Mouse (Mus musculus) kidney, postnatal 0 days (tissue): Measurements from ENCODE around the gene Myrfl. TPM values are rescaled to one million over a fixed set of nuclear protein-coding genes. Genes with fewer than 3 reads are reported as not detected.

Experiments
- ATAC-seq: fragments of 200-750 bp; cut with Nextera tagmentation; replicated peaks from 2 replicates; pipeline ENCODE4 v1.8.0; 2017; ENCODE audit warnings: low read depth, moderate number of reproducible peaks, moderate TSS enrichment, moderate library complexity; ENCODE audit not compliant: low FRiP score
- DNase-seq: peaks from one replicate; pipeline ENCODE4 v3.0.0-alpha.2; 2016; ENCODE audit warnings: low spot score
- H3K27ac ChIP-seq: fragments of 300-500 bp; sonication (generic); 2 replicates; pipeline ENCODE4 v1.5.1; 2014; ENCODE audit warnings: mild to moderate bottlenecking
- H3K27me3 ChIP-seq: fragments of 300-500 bp; sonication (generic); 2 replicates; pipeline ENCODE4 v1.6.1; 2014; ENCODE audit warnings: low read length, mixed read lengths; ENCODE audit not compliant: insufficient read depth
- H3K36me3 ChIP-seq: fragments of 300-500 bp; sonication (generic); 2 replicates; pipeline ENCODE4 v1.6.1; 2014; ENCODE audit warnings: low read length, mixed read lengths; ENCODE audit not compliant: insufficient read depth
- H3K4me1 ChIP-seq: fragments of 300-500 bp; sonication (generic); replicated peaks from 2 replicates; pipeline ENCODE4 v1.6.1; 2014; ENCODE audit warnings: antibody characterized with exemption, low read length, mixed read lengths; ENCODE audit not compliant: insufficient read depth
- H3K4me2 ChIP-seq: fragments of 300-500 bp; sonication (generic); 2 replicates; pipeline ENCODE4 v1.6.1; 2014; ENCODE audit warnings: mild to moderate bottlenecking, low read length, moderate library complexity, mixed read lengths
- H3K4me3 ChIP-seq: fragments of 300-500 bp; sonication (generic); replicated peaks from 2 replicates; pipeline ENCODE4 v1.5.1; 2014; ENCODE audit warnings: low read depth, low read length
- H3K9ac ChIP-seq: fragments of 300-500 bp; sonication (generic); 2 replicates; pipeline ENCODE4 v1.6.1; 2014; ENCODE audit warnings: low read depth, low read length
- H3K9me3 ChIP-seq: fragments of 300-500 bp; sonication (generic); replicated peaks from 2 replicates; pipeline ENCODE4 v1.6.1; 2016; ENCODE audit warnings: low read length, inconsistent platforms, mixed read lengths
- CTCF ChIP-seq: IDR thresholded peaks from 2 replicates; pipeline ENCODE4 v1.5.1; 2016; ENCODE audit warnings: antibody characterized with exemption, low read depth, mild to moderate bottlenecking, moderate library complexity
- WGBS: fragments of 180-500 bp; shearing (Covaris S2); extraction: QIAGEN DNeasy Blood & Tissue Kit; methylation state at CpG from one replicate; pipeline ENCODE4 v1.1.7; 2014; 5-methylcytosine and 5-hydroxymethylcytosine counted together
- polyA plus RNA-seq: library from polyadenylated mRNA; unstranded; fragments of >200 nt; fragmentation: Nextera tagmentation; extraction: Ambion mirVana; gene quantifications from 2 replicates; pipeline ENCODE4 v1.2.1, GENCODE M21; 2015

Gene Myrfl
- polyA plus RNA-seq, 1 experiment from 2014 or later = 0.04 TPM

- no peak overlapping the region for H3K4me2 ChIP-seq
- no peaks in the 10 kb centered on the region for H3K9me3 ChIP-seq
- no peak overlapping the region for H3K9ac ChIP-seq
- H3K4me1 ChIP-seq = no peaks in the 10 kb centered on the region
- no peaks in the 10 kb centered on the region for H3K36me3 ChIP-seq
- no peaks in the 10 kb centered on the region for H3K27me3 ChIP-seq
- H3K4me3 ChIP-seq = no peak overlapping the region
- WGBS = 52% methylated on average over 15 of the region's 15 CpGs
- no peak for ATAC-seq
- DNase-seq = peak; percentile 32
- no peak overlapping the region for H3K27ac ChIP-seq
- TF ChIP-seq CTCF = no peak
These were observed 122.6 kb downstream of the Myrfl start for GRCm38 (mm10) chr10:116773846-116774750.

- DNase-seq (peak; percentile 78), ATAC-seq (no peak)
- no peak for TF ChIP-seq CTCF
- Histone ChIP-seq H3K4me1 (no peaks in the 10 kb centered on the region), H3K9ac (no peak overlapping the region), H3K36me3 (no peaks in the 10 kb centered on the region), H3K4me2 (peak overlapping the region; percentile 21; the same call in 1 of the 2 replicates), H3K4me3 (no peak overlapping the region), H3K27ac (0 out of 2 replicates have a peak overlapping the region, but pooled peaks have one; percentile 19), H3K27me3 (no peaks in the 10 kb centered on the region), H3K9me3 (no peaks in the 10 kb centered on the region)
- 43% methylated on average over 21 of the region's 21 CpGs for WGBS
These were observed 125.3 kb downstream of the Myrfl start for GRCm38 (mm10) chr10:116771215-116771935.

GRCm38 (mm10) chr10:116768642-116769041, 128.1 kb downstream of the Myrfl start:
- no peak overlapping the region for H3K4me3 ChIP-seq
- DNase-seq (peak; percentile 66), ATAC-seq (no peak; the same call in 1 of the 2 replicates)
- no peak overlapping the region for H3K27ac ChIP-seq
- H3K9ac ChIP-seq = no peak overlapping the region
- H3K9me3 ChIP-seq = no peaks in the 10 kb centered on the region
- 43% methylated on average over 13 of the region's 13 CpGs for WGBS
- peak overlapping the region; percentile 25; the same call in 1 of the 2 replicates for H3K4me2 ChIP-seq
- H3K27me3 ChIP-seq = no peaks in the 10 kb centered on the region
- no peaks in the 10 kb centered on the region for H3K36me3 ChIP-seq
- H3K4me1 ChIP-seq = no peaks in the 10 kb centered on the region
- TF ChIP-seq CTCF = no peak

- no peak overlapping the region for H3K4me3 ChIP-seq
- H3K27me3 ChIP-seq = no peaks in the 10 kb centered on the region
- H3K9me3 ChIP-seq = no peaks in the 10 kb centered on the region
- H3K9ac ChIP-seq = no peak overlapping the region
- H3K36me3 ChIP-seq = no peaks in the 10 kb centered on the region
- TF ChIP-seq CTCF = no peak
- DNase-seq = no peak
- no peak for ATAC-seq
- 82% methylated on average over 6 of the region's 6 CpGs for WGBS
- no peak overlapping the region for H3K4me2 ChIP-seq
- H3K27ac ChIP-seq = no peak overlapping the region
- H3K4me1 ChIP-seq = no peaks in the 10 kb centered on the region
These were observed 130.2 kb downstream of the Myrfl start for GRCm38 (mm10) chr10:116766525-116766924.

GRCm38 (mm10) chr10:116761476-116762068, 135.1 kb downstream of the Myrfl start:
- Histone ChIP-seq H3K27me3 (no peaks in the 10 kb centered on the region), H3K27ac (no peak overlapping the region), H3K36me3 (no peaks in the 10 kb centered on the region), H3K4me2 (no peak overlapping the region), H3K9me3 (no peaks in the 10 kb centered on the region), H3K9ac (no peak overlapping the region), H3K4me3 (no peak overlapping the region), H3K4me1 (no peaks in the 10 kb centered on the region)
- TF ChIP-seq CTCF = no peak
- 41% methylated on average over 4 of the region's 4 CpGs for WGBS
- DNase-seq = no peak
- ATAC-seq = no peak; the same call in 1 of the 2 replicates

GRCm38 (mm10) chr10:116760561-116760960, 136.2 kb downstream of the Myrfl start:
- no peaks in the 10 kb centered on the region for H3K27me3 ChIP-seq
- H3K9ac ChIP-seq = no peak overlapping the region
- DNase-seq = no peak
- ATAC-seq = no peak
- H3K4me2 ChIP-seq = no peak overlapping the region
- no peak overlapping the region for H3K4me3 ChIP-seq
- no peaks in the 10 kb centered on the region for H3K4me1 ChIP-seq
- H3K9me3 ChIP-seq = no peaks in the 10 kb centered on the region
- no peaks in the 10 kb centered on the region for H3K36me3 ChIP-seq
- 79% methylated on average over 14 of the region's 14 CpGs for WGBS
- TF ChIP-seq CTCF = no peak
- no peak overlapping the region for H3K27ac ChIP-seq
